Mouse (Mus musculus) G1E (cell line): Measurements from ENCODE around the gene Zfp385b.

Experiments
- CTCF ChIP-seq: IDR thresholded peaks from 2 replicates; pipeline ENCODE4 v1.5.1; 2012; ENCODE audit warnings: low read depth, low read length, inconsistent platforms, mixed read lengths
- TAL1 ChIP-seq: conservative IDR thresholded peaks from 2 replicates; pipeline ENCODE4 v1.6.1; 2012; ENCODE audit warnings: low read depth, low read length, inconsistent platforms, mixed read lengths

- TF ChIP-seq CTCF (no peak), TAL1 (no peak)
Observed at GRCm38 (mm10) chr2:77505614-77506013, 313.8 kb downstream of the Zfp385b start.
